Mouse (Mus musculus) brain, embryonic 18.5 days (tissue): ENCODE results near the gene Gm30083.

Experiments
- DNase-seq: peaks from one replicate; pipeline ENCODE4 v3.0.0-alpha.2; 2012; ENCODE audit warnings: low read depth, low spot score

The Gm30083 gene

DNA sequence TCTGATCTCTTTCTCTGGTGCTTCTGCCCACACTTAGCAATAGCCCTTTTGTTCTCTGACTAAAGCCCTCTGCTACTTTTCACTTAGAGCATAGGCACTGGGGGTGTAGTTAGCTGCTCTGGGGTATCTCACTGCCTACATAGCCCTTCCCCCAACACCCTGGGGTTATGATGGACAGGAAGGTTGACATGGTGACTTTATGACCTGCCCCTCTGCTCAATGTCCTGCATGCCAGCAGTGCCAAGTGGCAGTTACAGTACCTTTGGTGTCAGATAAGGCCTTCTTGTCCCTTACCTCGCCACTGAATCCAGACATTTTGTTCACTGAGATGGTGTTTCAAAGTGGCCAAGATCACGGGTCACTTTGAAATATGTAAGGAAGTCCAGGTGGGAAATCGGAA, at the start of gene Gm30083:
Gene Gm30083 (minus strand): TSS at position 120 of the 400 bp plus-strand sequence.
- no peak for DNase-seq

DNA sequence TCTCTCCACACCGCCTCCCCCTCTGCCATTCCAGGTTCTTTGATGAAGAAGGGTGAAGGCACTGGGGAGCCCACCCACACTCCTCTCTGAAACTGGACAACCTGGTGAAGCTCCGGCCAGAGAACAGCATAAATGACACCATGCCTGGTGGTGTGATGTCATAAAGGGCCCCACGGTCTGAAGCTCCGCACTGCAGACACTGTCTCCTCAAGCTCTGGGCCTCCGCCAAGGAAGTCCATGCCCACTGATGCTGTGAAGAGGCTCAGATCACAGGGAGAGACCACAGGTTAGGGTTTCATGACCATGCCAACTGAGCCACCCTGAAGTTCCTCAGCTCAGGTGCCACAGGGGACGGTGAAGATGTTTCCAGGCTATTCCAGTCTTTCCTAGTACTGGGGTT, 37.5 kb upstream of the Gm30083 start, which contains the start of gene Antxrl:
Gene Antxrl (plus strand): TSS at position 192 of the 400 bp plus-strand sequence.
- DNase-seq = no peak

DNA sequence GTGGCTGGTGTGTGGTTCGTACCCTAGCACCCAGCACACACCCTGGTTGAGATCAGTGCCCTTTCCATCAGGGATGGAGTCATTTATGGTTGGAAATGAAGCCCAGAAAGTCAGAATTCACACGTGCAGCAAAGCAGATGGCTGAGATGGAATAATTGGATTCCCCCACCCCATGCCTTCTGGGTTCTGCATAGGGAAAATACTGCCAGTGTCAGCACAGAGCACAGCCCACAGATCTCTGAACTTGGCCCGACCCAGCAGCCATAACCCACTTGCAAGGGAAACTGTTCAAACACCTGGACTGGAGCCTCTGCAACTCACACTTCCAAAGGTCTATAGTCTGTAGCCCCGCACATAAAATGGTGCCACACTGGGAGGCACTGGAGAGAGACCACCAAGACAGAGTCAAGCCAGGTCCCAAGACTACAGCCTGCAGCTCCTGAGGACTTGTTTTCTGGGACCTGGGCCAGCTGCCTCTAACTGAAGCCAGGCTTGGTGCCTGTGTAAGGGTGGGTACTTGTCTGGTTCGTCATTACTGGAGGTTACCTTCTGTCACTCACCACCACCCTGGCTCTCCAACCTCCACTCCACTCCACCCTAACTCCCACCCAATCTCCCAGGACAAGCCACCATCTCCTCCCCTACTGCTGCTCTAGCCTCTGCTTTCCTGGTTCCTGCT, 35.3 kb upstream of the Gm30083 start:
- peak; percentile 24 for DNase-seq

DNA sequence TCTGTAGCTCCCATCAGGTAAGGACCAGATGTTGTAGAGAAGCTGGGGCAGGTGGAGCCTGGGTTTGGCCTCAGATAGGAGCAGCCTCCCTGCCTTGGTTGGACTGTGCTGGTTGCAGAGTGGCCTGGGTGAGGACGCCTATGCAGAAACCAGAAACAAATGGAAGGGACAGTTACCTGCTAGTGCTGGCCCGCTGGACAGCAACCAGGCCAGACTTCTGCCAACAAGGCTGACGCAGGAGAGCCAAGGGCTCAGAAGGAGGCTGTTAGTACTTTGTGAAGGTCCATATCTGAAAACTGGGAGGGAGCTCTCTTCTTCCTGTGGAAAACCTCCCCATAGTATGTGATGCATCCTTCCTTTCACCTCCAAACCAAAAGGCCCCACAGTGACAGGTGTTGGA, 28.4 kb upstream of the Gm30083 start:
- DNase-seq = no peak

DNA sequence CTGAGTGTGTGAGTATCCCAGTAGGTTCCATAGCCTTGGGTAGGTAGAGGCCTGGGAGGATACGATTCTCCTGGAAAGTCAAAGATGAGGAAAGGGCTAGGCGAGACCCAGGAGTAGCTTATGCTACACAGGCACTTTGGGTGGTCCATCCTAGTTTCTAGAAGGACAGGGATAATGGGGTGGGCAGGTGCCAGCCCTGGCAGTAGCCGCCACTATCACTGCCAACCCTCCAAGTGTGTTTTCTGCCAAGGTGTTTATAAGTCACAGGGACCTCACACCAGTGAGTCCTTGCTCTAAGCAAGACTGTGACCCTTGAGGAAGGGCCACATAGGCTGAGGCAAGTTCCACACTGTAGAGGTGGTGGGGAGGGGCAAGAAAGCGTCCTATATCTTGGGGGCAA, 26.3 kb upstream of the Gm30083 start:
- DNase-seq = no peak

DNA sequence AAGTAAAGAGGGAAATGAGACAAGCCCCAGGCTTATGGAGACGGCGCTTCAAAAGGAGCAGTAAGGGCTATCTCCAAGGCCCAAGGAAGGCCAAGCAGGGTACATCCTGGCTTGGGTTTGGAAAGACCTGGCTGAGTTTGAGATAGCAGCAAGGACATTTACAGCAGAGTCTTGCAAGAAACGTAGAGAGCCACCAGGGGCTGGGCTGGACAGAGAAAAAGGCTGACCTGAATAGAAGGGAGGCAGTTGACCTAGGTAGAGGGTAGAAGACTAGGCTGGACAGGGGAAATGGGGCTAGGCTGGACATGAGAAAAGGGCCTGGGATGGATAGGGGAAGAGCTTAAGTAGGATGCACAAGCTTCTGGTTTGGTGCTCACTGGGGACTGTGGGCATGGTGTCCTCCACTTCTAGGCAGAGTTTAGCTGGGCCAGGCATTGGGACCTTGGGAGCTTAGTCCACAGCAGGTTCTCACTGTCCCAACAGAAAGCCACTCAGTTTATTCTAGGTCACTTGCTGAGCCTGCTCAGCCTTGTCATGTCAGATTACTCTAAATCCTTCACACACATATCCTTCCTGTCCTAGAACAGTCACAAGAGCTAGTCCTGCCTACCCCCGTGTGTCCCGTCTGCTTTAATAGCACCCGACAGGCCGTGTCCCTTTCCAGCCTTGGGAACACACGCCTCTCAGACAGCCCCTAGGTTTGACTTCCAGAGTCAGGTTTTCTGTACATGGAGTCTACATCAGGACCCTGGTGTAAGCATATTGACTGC, 19.0 kb upstream of the Gm30083 start:
- no peak for DNase-seq

DNA sequence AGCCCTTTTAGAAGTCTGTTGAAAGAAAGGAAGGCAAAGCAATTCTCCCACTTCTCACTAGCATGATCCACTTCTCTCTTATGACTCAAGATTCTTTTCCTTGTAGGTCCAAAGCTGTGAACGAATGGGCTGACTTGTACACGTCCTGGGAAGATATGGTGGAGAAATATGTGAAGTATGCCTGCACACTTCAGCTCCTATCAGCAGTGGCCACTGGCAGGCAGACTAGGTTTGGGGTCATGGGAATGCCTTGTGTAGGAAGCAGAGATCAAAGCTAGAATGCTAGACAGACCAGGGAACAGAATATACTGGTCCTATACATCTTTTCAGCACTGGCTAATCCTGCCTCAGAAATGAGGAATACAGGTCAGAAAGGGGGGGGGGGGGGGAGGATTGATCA, 11.7 kb upstream of the Gm30083 start:
- no peak for DNase-seq

DNA sequence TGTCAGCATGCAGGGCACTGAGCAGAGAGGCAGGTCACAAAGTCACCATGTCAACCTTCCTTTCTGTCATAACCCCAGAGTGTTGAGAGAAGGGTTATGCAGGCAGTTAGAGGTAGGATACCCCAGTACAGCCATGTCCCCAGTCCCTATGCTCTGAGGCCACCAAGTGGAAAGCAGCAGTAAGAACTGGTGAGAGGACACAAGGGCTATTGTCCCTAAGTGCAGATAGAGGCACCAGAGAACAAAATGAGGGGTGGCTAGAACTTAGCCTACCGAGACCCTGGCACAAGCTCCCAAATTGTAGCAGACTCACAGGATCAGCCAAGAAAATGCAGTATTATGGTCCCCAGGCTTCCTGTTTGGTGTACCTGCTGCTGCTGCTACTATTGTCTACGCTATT, 2.0 kb upstream of the Gm30083 start:
- DNase-seq = no peak

DNA sequence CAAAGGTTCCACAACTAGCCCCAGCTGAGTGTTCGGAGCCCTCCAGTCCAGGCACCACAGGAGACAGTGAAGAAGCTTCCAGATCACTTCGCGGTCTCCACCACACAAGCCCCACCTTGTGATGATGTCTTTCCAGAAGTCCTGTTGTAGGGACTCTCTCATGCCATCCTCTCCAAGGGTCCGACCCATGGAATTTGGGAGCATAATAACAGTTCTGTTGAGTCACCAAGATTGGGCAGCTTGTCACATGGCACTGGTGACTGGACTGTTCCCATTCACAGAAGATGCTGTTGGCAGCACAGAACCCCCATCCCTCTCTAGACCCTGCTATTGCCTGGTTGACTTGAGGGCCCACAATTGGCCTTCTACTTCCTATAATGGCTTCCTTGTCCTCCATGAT, 1.4 kb upstream of the Gm30083 start, which contains the start of gene Gm5460:
Gene Gm5460 (plus strand): TSS at position 378 of the 400 bp plus-strand sequence.
- no peak for DNase-seq

DNA sequence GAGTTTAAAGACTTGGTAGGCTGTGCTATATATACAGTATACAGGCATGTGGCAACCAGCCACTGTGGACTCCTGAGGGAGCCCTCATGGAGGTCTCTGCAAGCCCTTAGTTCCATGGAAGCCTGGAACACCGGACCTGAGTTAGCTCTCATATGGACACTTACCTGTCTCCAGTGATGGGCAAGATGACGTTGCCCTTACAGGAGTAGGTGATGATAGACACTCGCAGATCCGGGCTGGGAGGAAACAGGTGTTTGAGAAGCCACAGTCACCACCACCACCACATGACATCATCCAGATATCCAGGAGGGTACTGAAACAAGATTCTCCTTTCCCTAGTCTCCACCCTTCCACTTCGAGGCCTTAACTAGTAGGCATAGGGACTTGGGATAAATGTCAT, 12.6 kb downstream of the Gm30083 start:
- no peak for DNase-seq

DNA sequence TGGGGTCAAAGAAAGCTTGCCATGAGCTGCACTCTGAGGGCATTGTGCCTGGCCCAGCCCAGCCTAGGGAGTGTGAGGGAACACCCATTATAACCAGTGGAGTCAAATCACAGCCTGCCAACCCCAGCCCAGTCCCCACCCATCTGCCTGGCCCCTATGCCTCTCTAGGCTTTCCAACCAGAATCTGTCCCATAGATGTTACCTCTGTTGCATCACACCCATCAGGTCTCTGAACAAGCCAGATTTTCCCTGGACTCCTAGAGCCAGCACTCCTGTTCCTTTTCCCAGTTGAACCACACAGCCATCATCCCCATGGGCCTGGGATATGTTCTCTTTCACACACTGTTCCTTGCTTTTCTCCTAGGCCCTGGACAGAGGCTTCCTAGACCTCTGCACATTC, 13.5 kb downstream of the Gm30083 start:
- no peak for DNase-seq

DNA sequence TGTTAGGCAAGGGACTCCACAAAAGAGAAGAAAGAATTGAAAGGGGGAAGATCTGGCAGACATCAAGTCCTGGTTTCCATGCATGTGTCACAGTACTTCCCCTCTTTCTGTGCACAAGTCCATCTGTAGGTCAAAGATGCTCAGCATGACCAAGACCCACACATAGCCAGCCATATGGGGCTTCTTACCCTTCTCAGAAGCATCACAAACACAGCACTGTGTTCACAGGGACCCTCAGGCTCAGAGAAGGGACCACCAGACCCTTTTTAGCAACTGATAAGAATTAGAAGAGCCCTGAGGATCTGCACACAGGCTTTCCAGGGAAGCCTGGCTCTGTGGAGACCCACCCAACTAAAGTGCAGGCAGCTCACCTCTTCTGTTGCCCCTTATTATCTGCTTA, 14.9 kb downstream of the Gm30083 start:
- no peak for DNase-seq

DNA sequence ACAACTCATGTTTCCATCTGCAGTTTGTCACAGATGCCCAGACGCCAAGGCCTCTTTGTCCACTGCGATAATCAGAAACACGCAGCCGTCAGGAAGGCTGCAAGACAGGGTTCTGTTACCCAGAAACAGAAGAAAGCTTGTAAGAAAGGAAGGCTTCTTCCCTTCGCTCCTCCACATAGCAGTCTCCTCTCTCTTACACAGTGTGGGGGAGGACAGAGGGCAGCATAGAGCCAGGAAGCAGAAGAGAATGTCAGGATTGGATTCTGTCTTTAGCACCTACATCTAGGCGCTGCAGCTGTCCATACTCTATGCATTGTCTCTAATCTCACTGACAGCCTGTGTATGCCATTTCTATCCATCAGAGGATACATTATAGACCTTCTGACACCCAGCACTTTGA, 17.6 kb downstream of the Gm30083 start:
- DNase-seq = no peak

DNA sequence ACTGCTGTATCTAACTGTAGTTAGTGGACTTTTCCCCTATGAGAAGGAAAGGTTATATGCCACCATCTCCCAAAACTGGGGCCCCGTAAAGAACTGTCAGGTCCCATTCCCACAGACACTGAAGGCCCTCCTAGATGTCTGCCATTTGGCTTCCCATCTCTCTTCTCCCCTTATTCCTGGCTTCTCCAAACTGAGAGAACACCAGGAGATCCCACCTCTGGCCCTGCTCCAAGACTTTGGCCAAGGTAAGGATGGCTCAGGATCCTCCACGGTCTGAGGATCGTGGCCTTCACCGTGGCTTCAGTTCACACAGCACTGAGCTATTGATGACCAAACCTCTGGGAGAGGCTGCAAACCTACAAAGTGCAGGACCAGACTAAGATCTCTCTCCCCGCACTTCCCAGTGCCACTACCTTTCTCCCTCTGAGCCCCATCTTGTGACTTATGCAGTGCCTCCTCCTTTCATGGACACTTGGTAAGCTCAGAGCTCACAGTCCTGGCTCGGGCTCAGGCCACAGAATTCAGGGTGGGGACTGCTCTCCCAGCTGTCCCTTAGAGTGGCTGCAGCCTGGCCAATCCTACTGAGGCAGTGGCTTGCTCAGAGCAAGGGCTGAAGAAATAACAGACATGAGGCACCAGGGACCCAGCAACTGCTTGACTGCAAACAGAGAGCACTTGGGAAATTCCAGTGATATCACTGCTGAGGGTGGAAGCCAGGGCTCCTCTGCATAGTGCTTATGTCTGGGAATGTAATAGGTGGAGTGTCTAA, 21.3 kb downstream of the Gm30083 start:
- no peak for DNase-seq

DNA sequence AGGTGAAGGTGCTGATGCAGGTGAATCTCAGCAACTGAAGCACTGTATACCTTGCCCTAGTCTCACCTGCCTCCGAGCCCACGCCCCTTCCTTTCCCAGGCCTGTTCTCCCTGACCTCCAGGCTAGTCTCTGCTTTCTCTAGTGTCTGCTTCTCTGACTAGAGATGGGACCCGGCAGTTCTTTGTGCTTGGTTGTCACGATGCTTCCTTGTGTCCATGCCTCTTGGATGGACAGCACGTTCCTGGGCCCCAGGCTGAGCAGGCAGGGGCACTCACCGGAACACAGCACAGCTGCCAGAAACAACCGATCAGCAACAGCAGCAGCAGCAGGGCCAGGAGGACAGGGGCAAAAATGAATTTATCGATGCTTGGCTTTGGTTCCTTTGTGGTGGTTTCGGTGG, 21.9 kb downstream of the Gm30083 start:
- no peak for DNase-seq

DNA sequence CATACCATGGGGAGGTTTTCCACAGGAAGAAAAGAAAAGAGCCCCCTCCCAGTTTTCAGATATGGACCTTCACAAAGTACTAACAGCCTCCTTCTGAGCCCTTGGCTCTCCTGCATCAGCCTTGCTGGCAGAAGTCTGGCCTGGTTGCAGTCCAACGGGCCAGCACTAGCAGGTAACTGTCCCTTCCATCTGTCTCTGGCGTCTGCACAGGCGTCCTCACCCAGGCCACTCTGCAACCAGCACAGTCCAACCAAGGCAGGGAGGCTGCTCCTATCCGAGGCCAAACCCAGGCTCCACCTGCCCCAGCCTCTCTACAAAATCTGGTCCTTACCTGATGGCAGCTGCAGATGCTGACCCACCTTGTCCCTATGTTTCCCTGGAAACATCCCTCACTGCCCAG, 23.0 kb downstream of the Gm30083 start:
- DNase-seq = no peak

DNA sequence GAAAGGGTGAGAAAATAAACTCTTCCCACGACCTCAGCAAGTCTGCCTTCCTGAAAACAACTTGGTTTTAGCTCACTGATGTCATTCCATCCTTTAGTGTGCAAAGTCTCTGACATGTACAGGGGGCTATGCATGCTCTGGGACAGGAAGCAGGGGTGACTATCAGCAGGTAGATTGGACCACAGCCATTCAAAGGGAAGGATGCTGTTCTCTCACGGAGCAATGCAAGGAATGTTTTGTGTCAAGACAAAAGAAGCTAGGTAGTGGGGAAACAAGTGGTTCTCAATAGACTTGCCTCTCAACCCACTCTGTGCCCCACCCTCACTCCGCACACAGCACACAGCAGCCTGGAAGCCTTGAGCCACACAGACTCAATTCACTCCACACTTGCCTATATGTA, 25.8 kb downstream of the Gm30083 start:
- no peak for DNase-seq

DNA sequence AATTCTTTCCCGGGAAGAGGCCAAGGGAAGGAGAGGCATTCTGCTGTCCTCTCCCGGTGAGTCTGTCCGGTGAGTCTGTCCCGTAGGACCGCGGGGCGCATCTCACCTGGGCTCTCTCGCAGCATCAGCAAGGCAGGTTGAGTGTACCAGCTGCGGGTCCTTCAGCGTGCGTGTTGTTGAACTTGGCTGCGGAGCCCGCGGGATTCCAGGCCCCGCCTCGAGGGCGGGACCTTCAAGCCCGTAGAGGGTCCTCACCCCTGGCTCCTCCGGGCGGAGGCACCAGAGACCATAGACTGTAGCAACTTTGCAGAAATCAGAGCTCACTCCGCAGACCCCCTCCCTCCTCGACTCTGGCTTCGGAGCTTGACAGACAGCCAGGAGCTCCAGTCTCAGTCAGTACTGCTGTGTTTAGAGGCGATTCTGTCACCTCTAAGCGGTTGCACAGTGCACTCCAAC, 36.4 kb downstream of the Gm30083 start, which contains the start of gene Zfp488:
Gene Zfp488 (minus strand): TSS at position 161 of the 456 bp plus-strand sequence.
- DNase-seq = no peak

DNA sequence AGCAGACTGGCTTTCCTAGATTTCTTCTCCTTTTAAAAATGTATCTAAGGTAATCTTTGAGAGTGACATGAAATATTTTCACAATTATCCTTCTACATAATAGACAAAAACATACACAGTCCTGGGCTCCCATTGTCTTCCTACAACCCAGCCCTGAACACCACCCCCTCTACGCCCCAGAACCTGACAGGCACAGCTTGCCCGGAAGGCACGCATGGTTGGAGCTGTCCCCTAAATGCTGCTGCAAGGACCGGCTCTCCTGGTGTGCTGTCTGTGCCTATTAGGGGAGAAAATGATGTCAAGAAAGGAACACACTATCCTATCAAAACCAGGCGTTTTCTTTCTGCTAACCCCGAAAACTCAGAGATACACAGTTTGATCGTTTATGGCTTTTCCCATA, 37.2 kb downstream of the Gm30083 start:
- no peak for DNase-seq

DNA sequence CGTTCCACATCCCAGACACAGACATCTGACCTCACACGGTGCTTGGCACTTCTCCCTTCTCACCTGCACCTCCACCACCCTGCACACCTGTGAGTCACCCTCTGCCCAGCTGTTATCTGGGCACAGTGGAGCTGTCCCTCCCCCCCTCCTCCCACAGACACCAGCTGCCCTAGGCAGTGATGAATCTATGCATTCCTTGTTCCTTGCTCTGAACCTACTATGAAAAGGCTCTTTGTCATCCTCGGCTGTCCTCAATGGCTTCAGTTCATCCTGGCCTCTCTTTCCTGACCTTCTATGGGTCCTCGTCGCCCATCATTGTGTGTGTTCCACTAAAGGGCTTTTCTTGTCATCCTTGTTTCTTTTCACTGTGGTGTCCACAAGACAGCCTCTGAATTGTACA, 40.2 kb downstream of the Gm30083 start:
- no peak for DNase-seq

DNA sequence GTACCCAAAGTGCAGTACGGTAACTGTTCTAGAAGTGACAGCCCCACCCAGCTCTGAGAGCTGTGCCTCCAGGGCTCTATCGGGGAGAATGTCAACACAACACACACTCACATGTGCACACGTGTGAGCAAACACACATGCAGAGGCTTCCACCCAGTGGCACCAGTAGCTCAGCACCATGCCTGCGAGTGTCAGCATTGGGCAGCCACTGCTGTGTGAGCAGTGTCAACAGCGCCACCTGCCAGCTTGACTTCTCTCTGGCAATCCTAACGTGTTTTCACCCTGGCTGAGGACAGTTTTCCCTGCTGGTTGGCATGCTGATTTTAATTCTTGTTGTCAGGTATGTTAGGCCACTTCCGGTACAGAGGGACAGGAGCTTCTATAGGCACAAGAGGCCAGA, 42.3 kb downstream of the Gm30083 start:
- DNase-seq = no peak

DNA sequence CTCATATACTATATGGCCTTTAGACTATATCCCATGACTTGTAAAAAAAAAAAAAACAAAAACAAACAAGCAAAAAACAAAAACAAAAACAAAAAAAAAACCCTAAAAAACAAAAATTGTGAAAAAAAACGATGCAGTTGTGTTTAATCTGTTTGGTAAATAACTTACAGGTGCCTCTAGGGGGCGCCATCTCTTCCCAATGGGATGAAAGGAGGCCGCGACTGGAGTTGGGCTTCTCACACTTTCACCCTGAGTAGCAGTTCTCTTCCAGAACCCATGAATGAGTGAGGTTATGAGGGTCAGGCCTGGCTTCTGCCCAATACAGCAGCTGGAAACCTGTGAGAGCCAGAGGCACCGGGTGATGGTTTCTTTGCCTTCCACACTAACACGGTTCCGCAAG, 49.3 kb downstream of the Gm30083 start:
- DNase-seq = no peak
